Comparison of ENCODE assay signal across 7 mouse cellular contexts in genomic region chr7:140844905-140845665, GRCm38 (mm10). TPM values are rescaled to one million over a fixed set of nuclear protein-coding genes. Genes with fewer than 3 reads are reported as not detected.
A peak's percentile ranks its signal among the peaks of the same experiment; 100 is the strongest.
DNase-seq lines count a peak whose midpoint lies in the region; ATAC-seq and TF ChIP-seq lines count a peak whose summit lies in the region.

Gene Scgb1c1, plus strand, starts transcription at chr7:140845547.

- no peaks in the 10 kb centered on the region for H3K9me3 ChIP-seq in embryonic facial prominence, embryonic 11.5 days (replicated peaks; ENCODE audit: control insufficient read depth, low read length)
- H3K9me3 ChIP-seq in limb, embryonic 12.5 days = no peaks in the 10 kb centered on the region
- no peaks in the 10 kb centered on the region for H3K9me3 ChIP-seq in midbrain, embryonic 14.5 days (ENCODE audit: control insufficient read depth, low read length)

- H3K9ac ChIP-seq in embryonic facial prominence, embryonic 11.5 days (replicated peaks; ENCODE audit: low read length) = no peak within 1 kb of the TSS
- no peak within 1 kb of the TSS for H3K9ac ChIP-seq in limb, embryonic 12.5 days (replicated peaks)
- H3K9ac ChIP-seq in midbrain, embryonic 14.5 days (replicated peaks; ENCODE audit: low read length) = no peak within 1 kb of the TSS

- peak; percentile 96 for TF ChIP-seq CTCF in kidney, adult 2 months (conservative IDR thresholded peaks at IDR 0.05; ENCODE audit: insufficient read depth, insufficient read length, low read depth, low read length)
- peak; percentile 87; the same call in 1 of the 2 replicates for TF ChIP-seq CTCF in small intestine, adult 2 months (IDR thresholded peaks at IDR 0.05; ENCODE audit: extremely low read depth, insufficient read length, insufficient replicate concordance, low read depth, low read length)

- no peak within 1 kb of the TSS for H3K4me2 ChIP-seq in embryonic facial prominence, embryonic 11.5 days (ENCODE audit: low read depth, low read length)
- H3K4me2 ChIP-seq in limb, embryonic 12.5 days = no peak within 1 kb of the TSS
- H3K4me2 ChIP-seq in midbrain, embryonic 14.5 days (ENCODE audit: low read length) = no peak within 1 kb of the TSS

- DNase-seq in adrenal gland, postnatal 14 days = peak; percentile 96
- DNase-seq in embryonic facial prominence, embryonic 11.5 days (ENCODE audit: low spot score) = peak; percentile 91
- DNase-seq in heart, adult 18-20 months = peak; percentile 84 to 98
- peak; percentile 88 for DNase-seq in kidney, adult 2 months
- peak; percentile 91 for DNase-seq in midbrain, embryonic 14.5 days

- no peak within 1 kb of the TSS for H3K27ac ChIP-seq in embryonic facial prominence, embryonic 11.5 days (replicated peaks; ENCODE audit: low read depth, low read length)
- H3K27ac ChIP-seq in kidney, adult 2 months (ENCODE audit: insufficient read depth, low read depth, low read length) = no peak within 1 kb of the TSS
- no peak within 1 kb of the TSS for H3K27ac ChIP-seq in limb, embryonic 12.5 days
- no peak within 1 kb of the TSS for H3K27ac ChIP-seq in midbrain, embryonic 14.5 days (replicated peaks; ENCODE audit: low read depth, low read length)
- H3K27ac ChIP-seq in small intestine, adult 2 months (ENCODE audit: insufficient read depth, low read depth, low read length) = no peak within 1 kb of the TSS

- H3K4me1 ChIP-seq in embryonic facial prominence, embryonic 11.5 days (ENCODE audit: control insufficient read depth, insufficient read depth, low read length) = no peaks in the 10 kb centered on the region
- H3K4me1 ChIP-seq in kidney, adult 2 months (ENCODE audit: control insufficient read depth, insufficient read depth, low read length) = no peaks in the 10 kb centered on the region
- peaks cover 3% of the 10 kb centered on the region; the same call in 1 of the 2 replicates for H3K4me1 ChIP-seq in limb, embryonic 12.5 days (replicated peaks)
- H3K4me1 ChIP-seq in midbrain, embryonic 14.5 days (ENCODE audit: control insufficient read depth, insufficient read depth, low read length) = no peaks in the 10 kb centered on the region
- H3K4me1 ChIP-seq in small intestine, adult 2 months (ENCODE audit: control insufficient read depth, insufficient read depth, insufficient read length, low read length) = peaks cover 4% of the 10 kb centered on the region; the same call in 1 of the 2 replicates

- ATAC-seq in embryonic facial prominence, embryonic 11.5 days (replicated peaks; ENCODE audit: insufficient number of reproducible peaks, low FRiP score, low TSS enrichment, low read depth) = peak; percentile 86
- ATAC-seq in limb, embryonic 12.5 days (ENCODE audit: insufficient number of reproducible peaks, insufficient read depth, low FRiP score, low TSS enrichment, low read depth) = peak; percentile 54; the same call in 1 of the 2 replicates
- peak; percentile 49; the same call in 1 of the 2 replicates for ATAC-seq in midbrain, embryonic 14.5 days (ENCODE audit: low FRiP score, low TSS enrichment)

- 33% methylated on average over 14 of the region's 14 CpGs for WGBS in embryonic facial prominence, embryonic 11.5 days
- WGBS in kidney, adult 2 months = 29% methylated on average over 14 of the region's 14 CpGs
- WGBS in limb, embryonic 12.5 days = 32% methylated on average over 14 of the region's 14 CpGs
- WGBS in midbrain, embryonic 14.5 days = 31% methylated on average over 14 of the region's 14 CpGs
- 24% methylated on average over 14 of the region's 14 CpGs for WGBS in small intestine, adult 2 months

- no peak within 1 kb of the TSS for H3K4me3 ChIP-seq in embryonic facial prominence, embryonic 11.5 days (ENCODE audit: low read depth, low read length)
- H3K4me3 ChIP-seq in kidney, adult 2 months (ENCODE audit: insufficient read depth, low read depth, low read length) = no peak within 1 kb of the TSS
- H3K4me3 ChIP-seq in limb, embryonic 12.5 days (replicated peaks) = no peak within 1 kb of the TSS
- no peak within 1 kb of the TSS for H3K4me3 ChIP-seq in midbrain, embryonic 14.5 days (replicated peaks; ENCODE audit: low read depth, low read length)
- no peak within 1 kb of the TSS for H3K4me3 ChIP-seq in small intestine, adult 2 months (ENCODE audit: low read depth, low read length)

- no peaks in the 10 kb centered on the region for H3K36me3 ChIP-seq in embryonic facial prominence, embryonic 11.5 days (replicated peaks; ENCODE audit: control insufficient read depth, insufficient read depth, low read depth, low read length)
- H3K36me3 ChIP-seq in kidney, adult 2 months (ENCODE audit: control insufficient read depth, insufficient read depth, low read length) = no peaks in the 10 kb centered on the region
- H3K36me3 ChIP-seq in limb, embryonic 12.5 days = no peaks in the 10 kb centered on the region
- H3K36me3 ChIP-seq in midbrain, embryonic 14.5 days (ENCODE audit: control insufficient read depth, insufficient read depth, low read length) = no peaks in the 10 kb centered on the region
- no peaks in the 10 kb centered on the region for H3K36me3 ChIP-seq in small intestine, adult 2 months (ENCODE audit: control insufficient read depth, insufficient read depth, low read length)

- 0 out of 2 replicates have a peak, but pooled peaks cover 2% of the 10 kb centered on the region for H3K27me3 ChIP-seq in embryonic facial prominence, embryonic 11.5 days (ENCODE audit: control insufficient read depth, insufficient read depth, low read length)
- no peaks in the 10 kb centered on the region for H3K27me3 ChIP-seq in kidney, adult 2 months (replicated peaks; ENCODE audit: control insufficient read depth, insufficient read depth, low read length)
- peaks cover 53% of the 10 kb centered on the region for H3K27me3 ChIP-seq in limb, embryonic 12.5 days
- no peaks in the 10 kb centered on the region; the same call in 1 of the 2 replicates for H3K27me3 ChIP-seq in midbrain, embryonic 14.5 days (ENCODE audit: control insufficient read depth, insufficient read depth, low read length)
- H3K27me3 ChIP-seq in small intestine, adult 2 months (ENCODE audit: control insufficient read depth, insufficient read depth, low read length) = no peaks in the 10 kb centered on the region

- no peak for TF ChIP-seq POLR2A in kidney, adult 2 months (IDR thresholded peaks at IDR 0.05; ENCODE audit: low read depth, low read length)
- TF ChIP-seq POLR2A in small intestine, adult 2 months (IDR thresholded peaks at IDR 0.05; ENCODE audit: low read depth, low read length) = no peak

RNA-seq across cellular contexts. Expression of gene Scgb1c1, which starts in this region (rescaled TPM):
- not detected in 2 replicates for total RNA-seq in adrenal gland, postnatal 14 days (2021)
- not detected in 2 replicates for polyA plus RNA-seq in embryonic facial prominence, embryonic 11.5 days (2014; fragmentation: Nextera tagmentation; extraction: Ambion mirVana)
- total RNA-seq in heart, adult 18-20 months (2021) = 10 to 100 TPM; 30.5 to 32.9 TPM
- 20.6 and 20.8 TPM in 2 replicates for polyA plus RNA-seq in kidney, adult 2 months (2012; rRNA removed)
- not detected in 2 replicates for polyA plus RNA-seq in limb, embryonic 12.5 days (2016; fragmentation: Nextera tagmentation; extraction: Ambion mirVana)
- not detected in 2 replicates for polyA plus RNA-seq in midbrain, embryonic 14.5 days (2014; fragmentation: Nextera tagmentation; extraction: Ambion mirVana)
- polyA plus RNA-seq in small intestine, adult 2 months (2012; rRNA removed) = not detected in 2 replicates

Comparison
In these comparisons a context has a peak if more than half of its experiments do, and no peak if none do; other contexts are left out.
1. RNA of gene Scgb1c1 (total RNA-seq): 30.5 to 32.9 TPM in heart, adult 18-20 months; not detected in adrenal gland, postnatal 14 days; every median in the first group is over 10 times any median in the second.
2. RNA of gene Scgb1c1 (polyA plus RNA-seq): 20.6 to 20.8 TPM in kidney, adult 2 months; not detected in embryonic facial prominence, embryonic 11.5 days, not detected in limb, embryonic 12.5 days, not detected in midbrain, embryonic 14.5 days and not detected in small intestine, adult 2 months; every median in the first group is over 10 times any median in the second.
3. Peak in DNase-seq in adrenal gland, postnatal 14 days; RNA of the gene not detected or under 1 TPM.
4. Peak in DNase-seq and ATAC-seq in embryonic facial prominence, embryonic 11.5 days; RNA of the gene not detected or under 1 TPM.
5. Peak in ATAC-seq in limb, embryonic 12.5 days; RNA of the gene not detected or under 1 TPM.
6. Peak in DNase-seq and ATAC-seq in midbrain, embryonic 14.5 days; RNA of the gene not detected or under 1 TPM.
7. Peak in every context shown above with its lines, with median percentiles within 50 percentile points of each other: DNase-seq and ATAC-seq.